Mouse (Mus musculus) erythroid progenitor cell, adult 5-6 weeks (primary cell): ENCODE data around the gene Mlip. TPM values are rescaled to one million over a fixed set of nuclear protein-coding genes. Genes with fewer than 3 reads are reported as not detected.

ENCODE experiments used
- ATAC-seq: replicated peaks from 2 replicates; pipeline ENCODE4 v1.8.0; 2016; ENCODE audit warnings: moderate number of reproducible peaks, mild to moderate bottlenecking, moderate TSS enrichment, inconsistent platforms; ENCODE audit not compliant: poor library complexity, low FRiP score, severe bottlenecking
- total RNA-seq, 2 experiments: library from RNA; stranded (forward) in 1 of 2; stranded (reverse) in 1 of 2; fragments of 150-400 nt in 1 of 2; fragments of 186-747, 209-891 nt in 1 of 2; gene quantifications; 2 replicates each; pipeline versions ENCODE4 v1.2.3 to v1.2.4; 2015 to 2017; ENCODE audit warnings: low replicate concordance in 2 of 2

Gene Mlip
- total RNA-seq, 2 experiments from 2014 or later: not detected

GRCm38 (mm10) chr9:77359278-77359973 lies 6.7 kb upstream of the Mlip start:
- ATAC-seq: no peak

GRCm38 (mm10) chr9:77353942-77354341 lies 1.2 kb upstream of the Mlip start:
- ATAC-seq: no peak

GRCm38 (mm10) chr9:77347704-77348103 lies 5.1 kb downstream of the Mlip start:
- ATAC-seq: no peak

GRCm38 (mm10) chr9:77344318-77344717 lies 8.5 kb downstream of the Mlip start:
- no peak for ATAC-seq

- no peak for ATAC-seq
These were observed 12.5 kb downstream of the Mlip start for GRCm38 (mm10) chr9:77340159-77340862.

- no peak for ATAC-seq
These were observed 13.1 kb downstream of the Mlip start for GRCm38 (mm10) chr9:77339571-77340148.

GRCm38 (mm10) chr9:77335370-77335769 lies 17.4 kb downstream of the Mlip start:
- ATAC-seq: no peak

GRCm38 (mm10) chr9:77318346-77318745 lies 34.4 kb downstream of the Mlip start:
- no peak for ATAC-seq

GRCm38 (mm10) chr9:77310548-77310947 lies 42.2 kb downstream of the Mlip start:
- ATAC-seq: no peak

- no peak for ATAC-seq
These were observed 47.4 kb downstream of the Mlip start for GRCm38 (mm10) chr9:77305417-77305816.

- no peak for ATAC-seq
These were observed 50.4 kb downstream of the Mlip start for GRCm38 (mm10) chr9:77302340-77302739.

GRCm38 (mm10) chr9:77287958-77288357 lies 64.8 kb downstream of the Mlip start:
- ATAC-seq: no peak

GRCm38 (mm10) chr9:77279371-77279770 lies 73.4 kb downstream of the Mlip start:
- no peak for ATAC-seq

GRCm38 (mm10) chr9:77278055-77278454 lies 74.7 kb downstream of the Mlip start:
- no peak for ATAC-seq

GRCm38 (mm10) chr9:77277270-77277669 lies 75.5 kb downstream of the Mlip start:
- no peak for ATAC-seq

GRCm38 (mm10) chr9:77276451-77277154 lies 76.2 kb downstream of the Mlip start:
- no peak for ATAC-seq

- ATAC-seq: no peak
These were observed 80.0 kb downstream of the Mlip start for GRCm38 (mm10) chr9:77272727-77273126.

- no peak for ATAC-seq
These were observed 87.3 kb downstream of the Mlip start for GRCm38 (mm10) chr9:77265268-77266017.

GRCm38 (mm10) chr9:77259052-77259451 lies 93.7 kb downstream of the Mlip start:
- no peak for ATAC-seq

GRCm38 (mm10) chr9:77258265-77258664 lies 94.5 kb downstream of the Mlip start:
- ATAC-seq: no peak
